Mouse (Mus musculus): ENCODE data around the gene Parp2.

DNA sequence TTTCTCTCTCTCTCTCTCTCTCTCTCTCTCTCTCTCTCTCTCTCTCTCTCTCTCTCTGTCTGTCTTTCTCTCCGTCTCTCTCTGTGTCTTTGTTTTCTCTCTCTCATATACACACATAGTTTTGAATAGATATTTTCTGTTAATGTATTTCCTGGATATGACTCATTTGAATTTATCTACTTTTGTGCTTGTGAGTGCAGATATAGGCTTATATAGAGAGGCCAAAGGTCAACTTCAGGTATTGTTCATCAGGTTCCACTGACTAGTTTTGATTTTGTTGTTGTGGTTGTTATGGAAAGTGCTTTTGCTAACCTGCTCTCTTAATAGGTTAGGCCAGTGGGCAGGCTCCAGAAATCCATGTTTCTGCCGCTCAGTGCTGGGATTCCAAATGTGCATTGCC, 5.4 kb downstream of the Parp2 start:
- no peak for TF ChIP-seq MAX (IDR thresholded peaks at IDR 0.05; ENCODE audit: low read depth)
- TF ChIP-seq POLR2A (IDR thresholded peaks at IDR 0.05; ENCODE audit: insufficient read length, low read depth) = no peak
- TF ChIP-seq TCF12 (IDR thresholded peaks at IDR 0.05; ENCODE audit: insufficient read depth, poor library complexity, severe bottlenecking) = no peak
- TF ChIP-seq E2F4 (IDR thresholded peaks at IDR 0.05; ENCODE audit: insufficient read depth) = no peak
- no peak for TF ChIP-seq POLR2AphosphoS2 (IDR thresholded peaks at IDR 0.05; ENCODE audit: insufficient read length, low read depth)
